Mouse (Mus musculus): ENCODE measurements around the gene H2afx. TPM values are rescaled to one million over a fixed set of nuclear protein-coding genes. Genes with fewer than 3 reads are reported as not detected.
A peak's percentile ranks its signal among the peaks of the same experiment; 100 is the strongest.

H2afx gene
- polyA plus RNA-seq, 1 experiment = 123 TPM

- Histone ChIP-seq H3K79me2 (ENCODE audit: control insufficient read depth, insufficient read depth) (peaks cover 18% of the 10 kb centered on the region), H3K4me2 (ENCODE audit: low read depth) (peak overlapping the region; percentile 94), H3ac (ENCODE audit: control insufficient read depth, insufficient read length) (peak overlapping the region; percentile 57), H3K36me3 (ENCODE audit: control insufficient read depth, insufficient read depth) (peaks cover 7% of the 10 kb centered on the region), H3K27me3 (ENCODE audit: control insufficient read depth, insufficient read depth, insufficient read length) (no peaks in the 10 kb centered on the region), H3K4me3 (peak overlapping the region; percentile 51)
- TF ChIP-seq USF1 (IDR thresholded peaks at IDR 0.05; ENCODE audit: low read depth) (no peak), TCF3 (IDR thresholded peaks at IDR 0.05; ENCODE audit: insufficient read length, low read depth) (no peak), MYOD1 (IDR thresholded peaks at IDR 0.05; ENCODE audit: control insufficient read depth in 1 of 3, insufficient read length in 2 of 3, low read depth in 2 of 3) (no peak), REST (IDR thresholded peaks at IDR 0.05; ENCODE audit: insufficient read depth, insufficient read length) (no peak), MAX (IDR thresholded peaks at IDR 0.05; ENCODE audit: low read depth) (no peak), TCF12 (IDR thresholded peaks at IDR 0.05; ENCODE audit: insufficient read depth, poor library complexity, severe bottlenecking) (no peak), SRF (IDR thresholded peaks at IDR 0.05; ENCODE audit: control insufficient read depth, insufficient read length, low read depth) (no peak), E2F4 (IDR thresholded peaks at IDR 0.05; ENCODE audit: insufficient read depth) (no peak), CEBPB (IDR thresholded peaks at IDR 0.05; ENCODE audit: insufficient read depth, poor library complexity, severe bottlenecking) (no peak), POLR2AphosphoS2 (IDR thresholded peaks at IDR 0.05; ENCODE audit: insufficient read length, low read depth) (no peak), MYOG (IDR thresholded peaks at IDR 0.05; ENCODE audit: control insufficient read depth in 1 of 3, insufficient read depth in 1 of 3, insufficient read length in 2 of 3, low read depth in 2 of 3) (no peak), POLR2A (IDR thresholded peaks at IDR 0.05; ENCODE audit: insufficient read length, low read depth) (no peak)
Observed at GRCm38 (mm10) chr9:44343290-44343689, 8.8 kb downstream of the H2afx start.

GRCm38 (mm10) chr9:44343781-44344421, 9.4 kb downstream of the H2afx start, which contains the start of gene Hmbs:
Hmbs (minus strand) TSS chr9:44344228.
- H3K36me3 ChIP-seq (ENCODE audit: control insufficient read depth, insufficient read depth) = peaks cover 11% of the 10 kb centered on the region
- no peak for TF ChIP-seq MYOG (IDR thresholded peaks at IDR 0.05; ENCODE audit: control insufficient read depth in 1 of 3, insufficient read depth in 1 of 3, insufficient read length in 2 of 3, low read depth in 2 of 3)
- peak; percentile 85 for TF ChIP-seq POLR2AphosphoS2 (IDR thresholded peaks at IDR 0.05; ENCODE audit: insufficient read length, low read depth)
- no peak for TF ChIP-seq USF1 (IDR thresholded peaks at IDR 0.05; ENCODE audit: low read depth)
- no peak for TF ChIP-seq TCF3 (IDR thresholded peaks at IDR 0.05; ENCODE audit: insufficient read length, low read depth)
- peak; percentile 96 for TF ChIP-seq E2F4 (IDR thresholded peaks at IDR 0.05; ENCODE audit: insufficient read depth)
- no peak for TF ChIP-seq SRF (IDR thresholded peaks at IDR 0.05; ENCODE audit: control insufficient read depth, insufficient read length, low read depth)
- no peak for TF ChIP-seq REST (IDR thresholded peaks at IDR 0.05; ENCODE audit: insufficient read depth, insufficient read length)
- TF ChIP-seq MAX (IDR thresholded peaks at IDR 0.05; ENCODE audit: low read depth) = no peak
- TF ChIP-seq MYOD1 (IDR thresholded peaks at IDR 0.05; ENCODE audit: control insufficient read depth in 1 of 3, insufficient read length in 2 of 3, low read depth in 2 of 3) = no peak
- TF ChIP-seq POLR2A (IDR thresholded peaks at IDR 0.05; ENCODE audit: insufficient read length, low read depth) = peak; percentile 71
- TF ChIP-seq CEBPB (IDR thresholded peaks at IDR 0.05; ENCODE audit: insufficient read depth, poor library complexity, severe bottlenecking) = peak; percentile 99
- TF ChIP-seq TCF12 (IDR thresholded peaks at IDR 0.05; ENCODE audit: insufficient read depth, poor library complexity, severe bottlenecking) = no peak
- peak within 1 kb of the TSS; percentile 51 for H3K4me3 ChIP-seq
- H3K79me2 ChIP-seq (ENCODE audit: control insufficient read depth, insufficient read depth) = peaks cover 18% of the 10 kb centered on the region
- peak within 1 kb of the TSS; percentile 57 for H3ac ChIP-seq (ENCODE audit: control insufficient read depth, insufficient read length)
- H3K4me2 ChIP-seq (ENCODE audit: low read depth) = peak within 1 kb of the TSS; percentile 94
- no peaks in the 10 kb centered on the region for H3K27me3 ChIP-seq (ENCODE audit: control insufficient read depth, insufficient read depth, insufficient read length)

GRCm38 (mm10) chr9:44345570-44346433, 11.3 kb downstream of the H2afx start:
- Histone ChIP-seq H3K4me2 (ENCODE audit: low read depth) (no peak overlapping the region), H3K27me3 (ENCODE audit: control insufficient read depth, insufficient read depth, insufficient read length) (no peaks in the 10 kb centered on the region), H3K79me2 (ENCODE audit: control insufficient read depth, insufficient read depth) (peaks cover 16% of the 10 kb centered on the region), H3K36me3 (ENCODE audit: control insufficient read depth, insufficient read depth) (peaks cover 21% of the 10 kb centered on the region), H3ac (ENCODE audit: control insufficient read depth, insufficient read length) (no peak overlapping the region), H3K4me3 (no peak overlapping the region)
- TF ChIP-seq MAX (IDR thresholded peaks at IDR 0.05; ENCODE audit: low read depth) (no peak), MYOD1 (IDR thresholded peaks at IDR 0.05; ENCODE audit: control insufficient read depth in 1 of 3, insufficient read length in 2 of 3, low read depth in 2 of 3) (no peak), POLR2AphosphoS2 (IDR thresholded peaks at IDR 0.05; ENCODE audit: insufficient read length, low read depth) (peak; percentile 54)

GRCm38 (mm10) chr9:44347166-44347565, 12.7 kb downstream of the H2afx start:
- TF ChIP-seq MYOD1 (IDR thresholded peaks at IDR 0.05; ENCODE audit: control insufficient read depth in 1 of 3, insufficient read length in 2 of 3, low read depth in 2 of 3) = no peak
- no peak for TF ChIP-seq MAX (IDR thresholded peaks at IDR 0.05; ENCODE audit: low read depth)
- no peak for TF ChIP-seq E2F4 (IDR thresholded peaks at IDR 0.05; ENCODE audit: insufficient read depth)
- no peak for TF ChIP-seq CEBPB (IDR thresholded peaks at IDR 0.05; ENCODE audit: insufficient read depth, poor library complexity, severe bottlenecking)
- no peak for TF ChIP-seq POLR2A (IDR thresholded peaks at IDR 0.05; ENCODE audit: insufficient read length, low read depth)
- no peak for TF ChIP-seq USF1 (IDR thresholded peaks at IDR 0.05; ENCODE audit: low read depth)
- no peak for TF ChIP-seq TCF12 (IDR thresholded peaks at IDR 0.05; ENCODE audit: insufficient read depth, poor library complexity, severe bottlenecking)
- TF ChIP-seq POLR2AphosphoS2 (IDR thresholded peaks at IDR 0.05; ENCODE audit: insufficient read length, low read depth) = no peak
- no peak for TF ChIP-seq SRF (IDR thresholded peaks at IDR 0.05; ENCODE audit: control insufficient read depth, insufficient read length, low read depth)
- TF ChIP-seq REST (IDR thresholded peaks at IDR 0.05; ENCODE audit: insufficient read depth, insufficient read length) = no peak
- no peak for TF ChIP-seq MYOG (IDR thresholded peaks at IDR 0.05; ENCODE audit: control insufficient read depth in 1 of 3, insufficient read depth in 1 of 3, insufficient read length in 2 of 3, low read depth in 2 of 3)
- TF ChIP-seq TCF3 (IDR thresholded peaks at IDR 0.05; ENCODE audit: insufficient read length, low read depth) = no peak
- H3K4me2 ChIP-seq (ENCODE audit: low read depth) = no peak overlapping the region
- peaks cover 21% of the 10 kb centered on the region for H3K36me3 ChIP-seq (ENCODE audit: control insufficient read depth, insufficient read depth)
- H3K4me3 ChIP-seq = no peak overlapping the region
- H3ac ChIP-seq (ENCODE audit: control insufficient read depth, insufficient read length) = no peak overlapping the region
- H3K27me3 ChIP-seq (ENCODE audit: control insufficient read depth, insufficient read depth, insufficient read length) = no peaks in the 10 kb centered on the region
- H3K79me2 ChIP-seq (ENCODE audit: control insufficient read depth, insufficient read depth) = peaks cover 13% of the 10 kb centered on the region
